Mouse (Mus musculus) megakaryocyte, embryonic 14.5 days (primary cell): ENCODE measurements around the gene Prkacb.

Experiments
- FLI1 ChIP-seq: IDR thresholded peaks from 2 replicates; pipeline ENCODE4 v1.6.1; 2012; ENCODE audit warnings: low read length, inconsistent platforms, mixed read lengths
- GATA1 ChIP-seq: IDR thresholded peaks from 3 replicates; pipeline ENCODE4 v1.6.1; 2012; ENCODE audit warnings: mixed read lengths, low read length, inconsistent platforms, borderline replicate concordance

DNA sequence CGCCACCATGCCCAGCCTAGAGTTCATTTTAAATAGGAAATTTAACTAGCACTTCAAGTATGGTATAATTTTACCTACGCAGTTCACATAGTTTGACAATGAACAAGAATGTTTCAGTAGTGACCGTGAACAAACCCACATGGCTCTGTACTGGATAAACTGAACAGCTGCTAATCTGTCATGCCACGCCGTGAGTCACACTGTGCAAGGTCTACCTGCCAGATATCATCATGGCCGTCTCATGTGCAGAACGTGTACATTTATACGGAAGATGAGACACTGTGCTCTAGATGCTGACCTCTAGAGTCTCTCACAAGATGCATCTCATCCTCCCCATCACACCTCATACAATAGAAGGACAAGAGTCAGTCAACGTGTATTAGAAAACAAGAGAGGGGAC is 51.5 kb downstream of the Prkacb start:
- TF ChIP-seq GATA1 (no peak), FLI1 (no peak)
